Mouse (Mus musculus): ENCODE measurements around the gene Akr7a5.

Gene Akr7a5

GRCm38 (mm10) chr4:139298671-139299366 lies 11.7 kb upstream of the Akr7a5 start:
- DNase-seq (ENCODE audit: low read depth, low spot score), result no peak

- DNase-seq (ENCODE audit: low read depth, low spot score), result no peak
These were observed 8.8 kb upstream of the Akr7a5 start for GRCm38 (mm10) chr4:139301780-139302179.

GRCm38 (mm10) chr4:139302241-139302640 lies 8.3 kb upstream of the Akr7a5 start:
- DNase-seq (ENCODE audit: low read depth, low spot score), result no peak

- no peak for DNase-seq (ENCODE audit: low read depth, low spot score)
These were observed 5.0 kb upstream of the Akr7a5 start for GRCm38 (mm10) chr4:139305521-139305920.

- DNase-seq (ENCODE audit: low read depth, low spot score), result no peak
These were observed 2.6 kb upstream of the Akr7a5 start for GRCm38 (mm10) chr4:139307916-139308315.

- no peak for DNase-seq (ENCODE audit: low read depth, low spot score)
These were observed 893 bp upstream of the Akr7a5 start for GRCm38 (mm10) chr4:139309651-139310050.

GRCm38 (mm10) chr4:139310899-139311701 lies 556 bp downstream of the Akr7a5 start:
- DNase-seq (ENCODE audit: low read depth, low spot score), result peak; percentile 14

GRCm38 (mm10) chr4:139311707-139312106 lies 1.2 kb downstream of the Akr7a5 start:
- DNase-seq (ENCODE audit: low read depth, low spot score), result no peak

GRCm38 (mm10) chr4:139312632-139313031 lies 2.1 kb downstream of the Akr7a5 start:
- DNase-seq (ENCODE audit: low read depth, low spot score), result peak; percentile 31

GRCm38 (mm10) chr4:139318449-139318848 lies 7.9 kb downstream of the Akr7a5 start:
- no peak for DNase-seq (ENCODE audit: low read depth, low spot score)

- no peak for DNase-seq (ENCODE audit: low read depth, low spot score)
These were observed 9.2 kb downstream of the Akr7a5 start for GRCm38 (mm10) chr4:139319740-139320139.

GRCm38 (mm10) chr4:139330605-139331004 lies 20.1 kb downstream of the Akr7a5 start:
- DNase-seq (ENCODE audit: low read depth, low spot score), result peak; percentile 82

- no peak for DNase-seq (ENCODE audit: low read depth, low spot score)
These were observed 24.2 kb downstream of the Akr7a5 start for GRCm38 (mm10) chr4:139334631-139335295.

GRCm38 (mm10) chr4:139335507-139335906 lies 25.0 kb downstream of the Akr7a5 start:
- DNase-seq (ENCODE audit: low read depth, low spot score), result no peak

- DNase-seq (ENCODE audit: low read depth, low spot score), result peak; percentile 85
These were observed 26.4 kb downstream of the Akr7a5 start for GRCm38 (mm10) chr4:139336822-139337483.

- DNase-seq (ENCODE audit: low read depth, low spot score), result no peak
These were observed 27.6 kb downstream of the Akr7a5 start for GRCm38 (mm10) chr4:139338145-139338544.

- no peak for DNase-seq (ENCODE audit: low read depth, low spot score)
These were observed 30.3 kb downstream of the Akr7a5 start for GRCm38 (mm10) chr4:139340835-139341234.

GRCm38 (mm10) chr4:139341556-139342233 lies 31.2 kb downstream of the Akr7a5 start:
- DNase-seq (ENCODE audit: low read depth, low spot score), result no peak

GRCm38 (mm10) chr4:139343718-139344117 lies 33.2 kb downstream of the Akr7a5 start:
- DNase-seq (ENCODE audit: low read depth, low spot score), result no peak

- no peak for DNase-seq (ENCODE audit: low read depth, low spot score)
These were observed 35.0 kb downstream of the Akr7a5 start for GRCm38 (mm10) chr4:139345416-139346019.

Data from mesoderm, embryonic 11.5 days (tissue).